Mouse (Mus musculus) midbrain, embryonic 11.5 days (tissue): ENCODE results near the gene Cacna1i. TPM values are rescaled to one million over a fixed set of nuclear protein-coding genes. Genes with fewer than 3 reads are reported as not detected.

Source experiments
- ATAC-seq: fragments of 200-750 bp; cut with Nextera tagmentation; 2 replicates; pipeline ENCODE4 v1.8.0; 2017; ENCODE audit warnings: moderate TSS enrichment, moderate library complexity; ENCODE audit not compliant: low FRiP score
- DNase-seq: peaks from one replicate; pipeline ENCODE4 v3.0.0; 2015; ENCODE audit warnings: low spot score; ENCODE audit errors: missing footprints
- H3K27ac ChIP-seq: fragments of 300-500 bp; sonication (generic); 2 replicates; pipeline ENCODE4 v1.5.1; 2014; ENCODE audit warnings: low read depth, low read length
- H3K27me3 ChIP-seq: fragments of 300-500 bp; sonication (generic); 2 replicates; pipeline ENCODE4 v1.6.1; 2014; ENCODE audit warnings: mild to moderate bottlenecking, low read length, moderate library complexity, mixed read lengths; ENCODE audit not compliant: control insufficient read depth, insufficient read depth
- H3K36me3 ChIP-seq: fragments of 300-500 bp; sonication (generic); 2 replicates; pipeline ENCODE4 v1.6.1; 2014; ENCODE audit warnings: mild to moderate bottlenecking, low read length, moderate library complexity, mixed read lengths; ENCODE audit not compliant: control insufficient read depth, insufficient read depth
- H3K4me1 ChIP-seq: fragments of 300-500 bp; sonication (generic); 2 replicates; pipeline ENCODE4 v1.6.1; 2014; ENCODE audit warnings: low read length; ENCODE audit not compliant: control insufficient read depth, insufficient read depth
- H3K4me2 ChIP-seq: fragments of 300-500 bp; sonication (generic); 2 replicates; pipeline ENCODE4 v1.6.1; 2014; ENCODE audit warnings: mild to moderate bottlenecking, moderate library complexity
- H3K4me3 ChIP-seq: fragments of 300-500 bp; sonication (generic); 2 replicates; pipeline ENCODE4 v1.5.1; 2014; ENCODE audit warnings: low read depth, low read length
- H3K9ac ChIP-seq: fragments of 300-500 bp; sonication (generic); 2 replicates; pipeline ENCODE4 v1.6.1; 2014; ENCODE audit warnings: low read length
- H3K9me3 ChIP-seq: fragments of 300-500 bp; sonication (generic); 2 replicates; pipeline ENCODE4 v1.6.1; 2016; ENCODE audit warnings: low read length; ENCODE audit not compliant: control insufficient read depth
- WGBS: fragments of 180-500 bp; shearing (Covaris S2); extraction: QIAGEN DNeasy Blood & Tissue Kit; methylation state at CpG from one replicate; pipeline ENCODE4 v1.1.7; 2014; 5-methylcytosine and 5-hydroxymethylcytosine counted together
- polyA plus RNA-seq: library from polyadenylated mRNA; unstranded; fragments of >200 nt; fragmentation: Nextera tagmentation; extraction: Ambion mirVana; gene quantifications from 2 replicates; pipeline ENCODE4 v1.2.1, GENCODE M21; 2014

The Cacna1i gene
- polyA plus RNA-seq, 1 experiment from 2014 or later: 0.05 TPM

DNA sequence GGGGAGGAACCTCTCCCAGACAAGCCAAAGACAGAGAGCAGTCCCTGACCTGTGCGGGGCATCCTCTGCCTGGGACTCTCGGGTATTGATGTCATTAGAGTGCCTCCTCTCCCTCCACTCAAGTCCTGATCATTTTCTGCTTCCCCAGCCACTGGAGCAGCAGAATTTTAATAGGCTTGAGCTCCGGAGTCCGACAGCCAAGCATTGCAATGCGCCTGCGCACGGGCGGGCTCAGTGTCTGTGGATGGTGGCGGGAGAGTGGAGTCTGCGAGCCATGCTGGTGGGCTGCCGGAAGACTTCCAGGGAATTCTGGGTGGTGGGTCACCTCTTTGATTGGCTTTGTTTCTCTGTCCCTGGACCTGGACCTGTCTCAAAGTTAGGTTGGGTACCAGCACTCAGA is 143.3 kb downstream of the Cacna1i start:
- Histone ChIP-seq H3K36me3 (no peaks in the 10 kb centered on the region), H3K4me1 (no peaks in the 10 kb centered on the region), H3K27me3 (no peaks in the 10 kb centered on the region), H3K4me2 (no peak overlapping the region), H3K9me3 (no peaks in the 10 kb centered on the region), H3K27ac (no peak overlapping the region), H3K4me3 (no peak overlapping the region), H3K9ac (no peak overlapping the region)
- ATAC-seq (no peak), DNase-seq (peak; percentile 60)
- WGBS: 78% methylated on average over 11 of the region's 11 CpGs

DNA sequence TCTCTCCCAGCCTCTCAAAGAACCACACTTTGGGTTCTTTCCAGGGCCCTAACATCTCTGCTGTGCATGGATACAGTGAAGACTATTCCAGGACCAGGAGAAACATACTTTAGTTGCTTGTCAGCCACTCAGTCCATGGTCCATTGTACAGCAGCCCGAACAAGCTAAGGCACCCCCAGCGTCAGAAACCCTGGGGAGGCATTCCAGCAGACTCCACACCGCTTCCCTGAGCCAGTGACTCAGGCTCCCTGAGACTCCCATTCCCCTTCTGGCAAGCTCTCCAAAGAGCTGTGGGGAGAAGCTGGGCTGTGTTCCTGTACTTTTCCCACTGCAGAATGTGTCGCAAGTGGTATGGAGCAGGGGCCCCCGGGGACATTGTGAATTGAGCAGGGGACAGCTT is 149.9 kb downstream of the Cacna1i start:
- no peak overlapping the region for H3K4me3 ChIP-seq
- H3K9ac ChIP-seq: no peak overlapping the region
- H3K9me3 ChIP-seq: no peaks in the 10 kb centered on the region
- DNase-seq (no peak), ATAC-seq (no peak)
- H3K27ac ChIP-seq: no peak overlapping the region
- no peaks in the 10 kb centered on the region for H3K27me3 ChIP-seq
- H3K4me1 ChIP-seq: no peaks in the 10 kb centered on the region
- no peaks in the 10 kb centered on the region for H3K36me3 ChIP-seq
- no peak overlapping the region for H3K4me2 ChIP-seq
- 80% methylated on average over 5 of the region's 5 CpGs for WGBS

DNA sequence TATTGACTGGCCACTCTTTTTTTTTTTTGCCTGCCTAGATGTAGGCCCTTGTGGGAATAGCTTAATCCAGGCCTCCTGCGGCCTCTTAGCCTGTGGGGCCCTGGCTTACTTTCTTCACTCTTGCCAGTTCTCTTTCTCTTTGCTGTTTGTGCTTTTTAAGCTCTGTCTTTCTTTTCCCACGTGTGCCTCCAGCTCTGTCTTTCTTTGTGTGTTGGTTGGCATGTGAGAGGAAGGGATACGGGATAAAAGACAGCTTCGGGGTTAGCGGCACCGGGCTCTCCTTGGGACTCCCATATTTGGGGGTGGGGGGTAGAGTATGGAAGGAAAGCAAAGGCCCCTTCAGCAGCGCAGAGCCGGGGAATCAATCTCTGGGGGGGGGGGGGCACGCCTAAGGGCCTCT is 151.0 kb downstream of the Cacna1i start:
- 64% methylated on average over 9 of the region's 9 CpGs for WGBS
- Histone ChIP-seq H3K36me3 (no peaks in the 10 kb centered on the region), H3K9me3 (no peaks in the 10 kb centered on the region), H3K27ac (no peak overlapping the region), H3K4me1 (no peaks in the 10 kb centered on the region), H3K4me2 (no peak overlapping the region), H3K4me3 (no peak overlapping the region), H3K9ac (no peak overlapping the region), H3K27me3 (no peaks in the 10 kb centered on the region)
- DNase-seq (no peak), ATAC-seq (no peak)

DNA sequence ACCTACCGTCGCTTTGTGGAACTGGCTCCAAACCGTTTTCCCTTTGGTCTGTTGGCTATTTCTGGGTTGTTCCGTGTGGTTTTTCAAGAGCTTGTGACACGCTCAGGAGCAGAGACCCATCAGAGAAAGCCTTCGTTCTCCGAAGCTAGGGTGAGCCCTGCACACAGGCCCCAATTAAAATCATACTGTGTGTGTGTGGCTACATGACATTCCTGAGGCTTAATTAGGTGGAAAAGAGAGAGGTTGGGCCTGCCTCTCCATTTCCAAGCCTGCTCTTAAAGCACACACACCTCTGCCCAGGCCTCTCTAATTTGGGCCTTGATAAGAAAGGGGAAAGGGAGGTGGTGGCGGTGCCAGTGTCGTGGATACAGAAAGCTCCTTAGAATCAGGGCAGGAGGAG is 151.4 kb downstream of the Cacna1i start:
- H3K36me3 ChIP-seq: no peaks in the 10 kb centered on the region
- ATAC-seq (no peak), DNase-seq (no peak)
- H3K9me3 ChIP-seq: no peaks in the 10 kb centered on the region
- H3K4me1 ChIP-seq: no peaks in the 10 kb centered on the region
- H3K27ac ChIP-seq: no peak overlapping the region
- H3K4me2 ChIP-seq: no peak overlapping the region
- H3K4me3 ChIP-seq: no peak overlapping the region
- no peak overlapping the region for H3K9ac ChIP-seq
- WGBS: 78% methylated on average over 9 of the region's 9 CpGs
- H3K27me3 ChIP-seq: no peaks in the 10 kb centered on the region

DNA sequence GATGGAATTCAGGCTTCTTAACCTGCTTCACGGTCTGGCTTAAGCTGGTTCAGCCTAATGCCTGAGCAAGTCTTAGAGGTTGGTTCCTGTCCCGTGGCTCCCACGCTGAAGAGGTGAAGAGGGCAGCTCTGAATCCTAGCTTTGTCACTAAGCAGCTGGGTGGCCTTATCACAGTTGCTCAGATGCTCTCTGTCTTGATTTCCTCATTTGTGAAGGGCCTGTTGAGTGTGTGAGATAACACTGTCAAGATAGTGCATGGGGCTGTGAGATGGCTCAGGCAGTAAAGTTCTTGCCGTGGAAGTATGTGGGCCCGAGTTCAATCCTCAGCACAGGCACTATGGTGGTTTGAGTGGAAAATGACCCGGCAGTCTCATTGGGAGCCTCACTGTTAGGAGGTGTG is 153.2 kb downstream of the Cacna1i start:
- ATAC-seq (no peak), DNase-seq (no peak)
- 84% methylated on average over 6 of the region's 6 CpGs for WGBS
- H3K4me3 ChIP-seq: no peak overlapping the region
- H3K4me2 ChIP-seq: no peak overlapping the region
- no peaks in the 10 kb centered on the region for H3K36me3 ChIP-seq
- H3K9ac ChIP-seq: no peak overlapping the region
- no peaks in the 10 kb centered on the region for H3K9me3 ChIP-seq
- no peaks in the 10 kb centered on the region for H3K27me3 ChIP-seq
- no peak overlapping the region for H3K27ac ChIP-seq
- H3K4me1 ChIP-seq: no peaks in the 10 kb centered on the region

DNA sequence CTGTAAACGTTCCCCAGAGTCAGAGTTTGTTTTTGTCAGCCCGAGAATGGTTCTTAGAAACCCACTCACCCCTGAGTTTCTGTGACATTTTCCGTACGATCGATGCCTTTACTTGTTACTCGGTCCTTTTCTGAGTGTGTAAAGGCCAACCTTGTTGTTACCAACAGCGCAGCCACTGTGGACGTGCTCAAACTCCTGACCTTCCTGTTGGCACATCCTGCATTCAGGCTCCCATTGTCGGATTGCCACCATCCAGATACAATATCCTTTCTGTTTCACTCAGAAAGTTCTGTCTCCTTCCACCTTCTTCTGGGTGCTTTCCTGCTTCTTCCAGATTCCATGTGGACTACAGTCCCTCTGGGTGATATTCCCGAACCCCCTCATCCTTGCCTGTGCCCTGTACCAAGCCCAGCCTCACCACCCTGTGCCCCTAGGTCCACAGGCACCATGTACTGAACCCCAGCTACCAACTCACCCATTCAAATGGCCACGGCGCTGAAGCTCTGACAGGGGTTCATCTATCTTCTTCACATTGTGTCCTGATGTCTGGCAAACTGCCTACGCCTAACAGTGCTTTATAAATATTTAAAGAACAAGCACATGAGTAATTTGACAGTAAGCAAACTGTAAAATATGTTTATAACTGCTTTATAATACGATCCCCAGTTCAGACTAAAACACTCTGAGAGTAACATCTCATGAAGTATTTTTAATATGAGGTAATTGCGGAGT is 159.1 kb downstream of the Cacna1i start:
- H3K36me3 ChIP-seq: no peaks in the 10 kb centered on the region
- no peak overlapping the region for H3K27ac ChIP-seq
- H3K27me3 ChIP-seq: no peaks in the 10 kb centered on the region
- no peaks in the 10 kb centered on the region for H3K4me1 ChIP-seq
- 87% methylated on average over 15 of the region's 15 CpGs for WGBS
- no peak overlapping the region for H3K4me2 ChIP-seq
- H3K9ac ChIP-seq: no peak overlapping the region
- ATAC-seq (no peak), DNase-seq (no peak)
- H3K9me3 ChIP-seq: peaks cover 2% of the 10 kb centered on the region; the same call in 1 of the 2 replicates
- H3K4me3 ChIP-seq: no peak overlapping the region

Other genes starting within 250 kb of the Cacna1i start
- 6.2 and 7.4 TPM in 2 replicates for gene Syngr1, start 195.9 kb upstream of the Cacna1i start, polyA plus RNA-seq
- 1,032 and 1,053 TPM in 2 replicates for gene Rpl3, start 195.4 kb upstream of the Cacna1i start, polyA plus RNA-seq
- gene Tab1, start 154.1 kb upstream of the Cacna1i start, polyA plus RNA-seq: 24.9 and 29.4 TPM in 2 replicates
- 8.0 and 10.7 TPM in 2 replicates for gene Mgat3, start 113.5 kb upstream of the Cacna1i start, polyA plus RNA-seq
- gene Mief1, start 53.2 kb upstream of the Cacna1i start, polyA plus RNA-seq: 35.5 and 40.8 TPM in 2 replicates
- not detected in 2 replicates for gene AC140267.1, start 51.4 kb upstream of the Cacna1i start, polyA plus RNA-seq
- 137 and 144 TPM in 2 replicates for gene Atf4, start 32.1 kb upstream of the Cacna1i start, polyA plus RNA-seq
- 70.9 and 75.4 TPM in 2 replicates for gene Rps19bp1, start 22.9 kb upstream of the Cacna1i start, polyA plus RNA-seq